Mouse (Mus musculus) CD8-positive naive resting alpha-beta T cell, adult 57 days (primary cell): ENCODE measurements around the gene Slpi. TPM values are rescaled to one million over a fixed set of nuclear protein-coding genes. Genes with fewer than 3 reads are reported as not detected.

Experiments
- total RNA-seq: library from RNA; stranded (reverse); gene quantifications from one replicate; pipeline ENCODE4 v1.2.4, GENCODE M21; 2023

Gene Slpi
- 3.9 TPM for total RNA-seq

DNA sequence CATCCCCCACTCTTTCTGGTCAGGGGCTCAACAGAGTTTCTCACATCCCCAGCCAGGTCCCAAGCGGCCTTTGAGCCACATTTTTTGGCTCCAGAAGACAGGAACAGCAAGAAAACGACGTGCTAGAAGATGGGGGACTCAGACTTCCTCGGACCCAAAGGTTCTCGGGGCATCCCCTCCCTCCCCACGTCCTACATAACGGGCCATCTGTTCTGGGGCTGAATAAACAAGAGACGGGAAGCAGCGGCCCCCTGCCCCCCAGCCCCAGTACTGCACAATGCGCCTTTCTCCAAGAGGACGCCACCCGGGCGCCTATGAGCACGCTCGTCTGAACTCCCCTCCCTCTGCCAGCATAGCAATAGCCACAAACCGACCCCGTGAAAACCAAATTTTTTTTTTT, at the start of gene Slpi:
TSS of gene Slpi (minus strand) at position 76 of the 400 bp plus-strand sequence.

DNA sequence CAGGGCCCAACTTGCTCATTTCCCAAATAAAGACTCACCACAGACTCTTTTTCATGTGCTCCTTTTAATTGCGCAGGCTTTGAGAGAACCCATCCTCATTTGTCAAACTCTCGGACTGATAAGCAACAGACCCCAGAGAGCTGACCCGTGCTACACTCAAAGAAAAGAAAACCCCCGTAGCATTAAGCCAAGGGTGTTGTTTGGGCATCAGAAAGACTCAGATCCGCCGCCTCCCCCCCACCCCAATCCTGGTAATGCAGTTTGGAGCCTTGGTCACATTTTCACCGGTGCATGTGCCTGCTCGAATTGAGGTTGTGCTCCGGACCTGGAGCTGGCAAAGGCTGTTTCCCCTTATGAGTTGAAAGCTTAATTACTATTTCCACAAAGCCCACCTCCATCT, 16.2 kb upstream of the Slpi start, which contains the start of gene Matn4:
TSS of gene Matn4 (minus strand) at position 101 of the 400 bp plus-strand sequence.

DNA sequence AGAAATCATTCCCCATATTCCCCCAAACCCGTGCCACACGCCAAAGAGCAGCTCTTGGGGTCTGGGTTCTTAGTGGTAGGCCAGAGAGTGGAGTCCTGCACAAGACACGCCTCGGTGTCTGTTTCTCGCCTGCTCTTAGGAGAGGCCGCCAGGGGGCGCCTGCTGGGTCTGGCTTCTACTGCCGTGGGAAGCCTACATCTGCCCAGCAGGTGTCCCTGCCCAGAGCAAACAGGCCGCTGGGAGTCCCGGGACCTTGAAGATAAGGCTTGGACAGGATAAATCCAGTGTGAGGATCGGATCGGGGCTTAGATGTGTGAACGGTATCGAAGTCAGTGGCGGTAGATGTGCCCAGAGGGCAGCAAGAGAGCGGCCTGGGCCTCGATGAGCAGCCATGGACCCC, 14.0 kb upstream of the Slpi start, which contains the start of gene Rbpjl:
TSS of gene Rbpjl (plus strand) at position 236 of the 400 bp plus-strand sequence.

DNA sequence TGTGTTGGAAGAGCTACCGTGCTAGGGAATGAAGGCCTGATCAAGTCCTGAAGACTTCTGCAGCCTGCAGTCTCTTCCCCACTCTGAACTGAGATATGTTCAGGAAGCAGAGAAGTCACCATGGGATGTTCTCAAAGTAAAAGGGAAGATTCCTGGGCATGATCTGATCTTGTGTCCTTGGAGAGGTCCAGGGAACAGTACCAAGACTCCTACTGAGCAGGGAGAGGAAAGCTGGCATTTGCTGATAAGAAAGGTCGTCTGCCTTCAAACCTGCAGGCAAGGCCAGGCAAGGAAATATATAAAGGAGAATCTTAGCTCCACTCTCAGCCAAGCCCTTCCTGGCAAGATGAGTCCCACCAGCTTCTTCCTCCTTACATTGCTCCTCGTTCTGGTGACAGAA, 56.5 kb downstream of the Slpi start, which contains the start of gene Svs5:
TSS of gene Svs5 (plus strand) at position 301 of the 400 bp plus-strand sequence.

DNA sequence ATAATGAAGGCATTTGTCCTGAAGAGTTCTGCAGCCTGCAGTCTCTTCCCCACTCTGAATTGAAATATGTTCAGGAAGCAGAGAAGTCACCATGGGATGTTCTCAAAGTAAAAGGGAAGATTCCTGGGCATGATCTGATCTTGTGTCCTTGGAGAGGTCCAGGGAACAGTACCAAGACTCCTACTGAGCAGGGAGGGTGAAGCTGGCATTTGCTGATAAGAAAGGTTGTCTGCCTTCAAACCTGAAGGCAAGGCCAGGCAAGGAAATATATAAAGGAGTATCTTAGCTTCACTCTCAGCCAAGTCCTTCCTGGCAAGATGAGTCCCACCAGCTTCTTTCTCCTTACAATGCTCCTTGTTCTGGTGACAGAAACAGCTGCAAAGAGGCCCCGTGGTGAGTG, 72.4 kb downstream of the Slpi start, which contains the start of gene Svs6:
TSS of gene Svs6 (plus strand) at position 301 of the 400 bp plus-strand sequence.

Other genes starting within 250 kb of the Slpi start
- gene Kcns1, start 218.0 kb downstream of the Slpi start, total RNA-seq, result not detected
- gene Wfdc5, start 206.4 kb downstream of the Slpi start, total RNA-seq, result not detected
- gene Wfdc12, start 198.5 kb downstream of the Slpi start, total RNA-seq, result not detected
- gene Wfdc15a, start 189.0 kb downstream of the Slpi start, total RNA-seq, result not detected
- gene Wfdc15b, start 167.4 kb downstream of the Slpi start, total RNA-seq, result not detected
- not detected for gene Svs2, start 150.6 kb downstream of the Slpi start, total RNA-seq
- not detected for gene Svs3b, start 132.5 kb downstream of the Slpi start, total RNA-seq
- not detected for gene Svs4, start 110.6 kb downstream of the Slpi start, total RNA-seq
- gene Svs3a, start 99.8 kb downstream of the Slpi start, total RNA-seq, result not detected
- not detected for gene Svs6, start 72.3 kb downstream of the Slpi start, total RNA-seq
- gene Svs5, start 56.4 kb downstream of the Slpi start, total RNA-seq, result not detected
- not detected for gene Rbpjl, start 14.0 kb upstream of the Slpi start, total RNA-seq
- gene Matn4, start 16.1 kb upstream of the Slpi start, total RNA-seq, result not detected
- 11.7 TPM for gene Sdc4, start 54.8 kb upstream of the Slpi start, total RNA-seq
- 44.3 TPM for gene Sys1, start 67.9 kb upstream of the Slpi start, total RNA-seq
- gene Gm20458, start 71.9 kb upstream of the Slpi start, total RNA-seq, result 6.3 TPM
- not detected for gene Trp53tg5, start 84.6 kb upstream of the Slpi start, total RNA-seq
- gene Dbndd2, start 97.0 kb upstream of the Slpi start, total RNA-seq, result 5.1 TPM
- gene Pigt, start 108.4 kb upstream of the Slpi start, total RNA-seq, result 56.1 TPM
- not detected for gene Wfdc2, start 173.3 kb upstream of the Slpi start, total RNA-seq
- gene Spint3, start 184.4 kb upstream of the Slpi start, total RNA-seq, result not detected
- not detected for gene Wfdc6a, start 196.4 kb upstream of the Slpi start, total RNA-seq
- not detected for gene Eppin, start 204.5 kb upstream of the Slpi start, total RNA-seq
- not detected for gene Wfdc6b, start 224.4 kb upstream of the Slpi start, total RNA-seq
- gene Wfdc8, start 224.5 kb upstream of the Slpi start, total RNA-seq, result not detected
- gene Wfdc16, start 249.7 kb upstream of the Slpi start, total RNA-seq, result not detected